Mouse (Mus musculus) gastrocnemius, postnatal 25 days (tissue): ENCODE data around the gene Sult2b1. TPM values are rescaled to one million over a fixed set of nuclear protein-coding genes. Genes with fewer than 3 reads are reported as not detected.

Source experiments
- DNase-seq: peaks from one replicate; pipeline ENCODE4 v3.0.0; 2022
- total RNA-seq, 2 experiments: library from RNA; stranded (reverse); gene quantifications; 1 replicate in 1 of 2; 2 replicates in 1 of 2; pipeline ENCODE4 v1.2.3; 2021

Gene Sult2b1
- total RNA-seq, 2 experiments from 2014 or later = not detected

GRCm38 (mm10) chr7:45711316-45712021 is 73.0 kb downstream of the Sult2b1 start:
- DNase-seq = peak; percentile 49

GRCm38 (mm10) chr7:45710477-45711191 is 73.8 kb downstream of the Sult2b1 start:
- DNase-seq = no peak

- peak; percentile 16 for DNase-seq
These were observed 74.7 kb downstream of the Sult2b1 start for GRCm38 (mm10) chr7:45709677-45710355.

- peak; percentile 8 for DNase-seq
These were observed 75.4 kb downstream of the Sult2b1 start for GRCm38 (mm10) chr7:45709036-45709435.

- DNase-seq = peak; percentile 74
These were observed 76.2 kb downstream of the Sult2b1 start for GRCm38 (mm10) chr7:45708221-45708761.

GRCm38 (mm10) chr7:45707375-45707967 is 77.0 kb downstream of the Sult2b1 start:
- DNase-seq = peak; percentile 98

- peak; percentile 94 for DNase-seq
These were observed 77.7 kb downstream of the Sult2b1 start for GRCm38 (mm10) chr7:45706721-45707241.

- peak; percentile 92 for DNase-seq
These were observed 78.6 kb downstream of the Sult2b1 start for GRCm38 (mm10) chr7:45705873-45706281.

GRCm38 (mm10) chr7:45705443-45705864 is 79.0 kb downstream of the Sult2b1 start:
- peak; percentile 66 for DNase-seq

GRCm38 (mm10) chr7:45704730-45705442 is 79.6 kb downstream of the Sult2b1 start, which contains the start of gene Dbp:
Gene Dbp, plus strand, starts transcription at chr7:45705088.
- DNase-seq = peak; percentile 100

- DNase-seq = peak; percentile 77
These were observed 80.4 kb downstream of the Sult2b1 start for GRCm38 (mm10) chr7:45704046-45704559.

GRCm38 (mm10) chr7:45703521-45704033 is 80.9 kb downstream of the Sult2b1 start:
- peak; percentile 39 for DNase-seq

- peak; percentile 29 for DNase-seq
These were observed 81.5 kb downstream of the Sult2b1 start for GRCm38 (mm10) chr7:45702809-45703520.

- no peak for DNase-seq
These were observed 82.2 kb downstream of the Sult2b1 start for GRCm38 (mm10) chr7:45702316-45702715.

- peak; percentile 13 for DNase-seq
These were observed 82.9 kb downstream of the Sult2b1 start for GRCm38 (mm10) chr7:45701607-45702006.

- peak; percentile 31 for DNase-seq
These were observed 83.4 kb downstream of the Sult2b1 start for GRCm38 (mm10) chr7:45701072-45701471.

- peak; percentile 80 for DNase-seq
These were observed 84.0 kb downstream of the Sult2b1 start for GRCm38 (mm10) chr7:45700301-45701015.

- DNase-seq = peak; percentile 17
These were observed 84.8 kb downstream of the Sult2b1 start, which contains the start of gene Car11 for GRCm38 (mm10) chr7:45699523-45700141. Gene Car11, plus strand, starts transcription at chr7:45699843.

- DNase-seq = no peak
These were observed 86.6 kb downstream of the Sult2b1 start for GRCm38 (mm10) chr7:45697894-45698293.
